Comparison of ENCODE assay signal across 14 mouse cellular contexts in the genomic region with DNA sequence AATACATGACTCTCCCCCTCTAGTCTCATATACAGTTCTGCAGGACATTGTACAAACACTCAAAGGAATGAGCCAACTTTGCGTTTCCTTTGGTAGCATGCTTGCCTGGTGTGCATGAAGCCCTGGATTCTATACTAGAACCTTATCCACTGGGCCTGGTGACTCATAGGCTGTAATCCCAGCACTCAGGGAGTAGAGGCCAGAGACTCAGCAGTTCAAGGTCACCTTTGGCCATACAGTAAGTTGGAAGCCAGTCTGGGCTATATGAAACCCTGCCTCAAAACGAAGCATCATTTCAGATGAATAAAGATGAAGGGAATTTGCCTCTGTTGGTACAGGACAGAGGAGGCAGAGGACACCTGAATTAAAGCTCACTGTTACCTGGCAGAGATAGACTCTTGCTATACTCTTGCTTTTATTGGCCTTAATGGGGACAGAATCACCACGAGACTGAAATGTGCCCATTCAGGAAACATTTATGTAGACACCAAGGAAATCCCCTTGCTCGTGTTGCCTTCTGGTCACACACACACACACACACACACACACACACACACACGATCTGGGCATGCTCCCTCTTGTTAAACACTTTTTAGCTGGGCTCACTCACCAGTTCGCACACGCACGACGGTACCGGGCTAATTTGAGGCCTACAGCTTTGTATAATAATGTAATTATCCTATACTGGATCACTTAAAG.
"Had no signal": no experiment of that assay in that cellular context is flagged by ENCODE, and none has a peak within 500 bp of the region (broad histone marks: within the 10 kb centered on the region; RNA-seq: fewer than 3 reads in every experiment).

No protein-coding gene starts in this region.

- H3K4me1 ChIP-seq: neural tube, embryonic 15.5 days had no signal

- ATAC-seq: lung, postnatal 0 days; midbrain, embryonic 13.5 days had no signal

- H3K36me3 ChIP-seq: midbrain, embryonic 13.5 days; neural tube, embryonic 15.5 days had no signal

- DNase-seq: kidney, postnatal 10 days; kidney, postnatal 4 days; lung, adult 2 months; lung, postnatal 36 days; right cerebral cortex, postnatal 4 days; spleen, adult 18-20 months; thymus, postnatal 36 days had no signal

- H3K4me3 ChIP-seq: layer of hippocampus, adult 2 months; limb, embryonic 12.5 days; midbrain, embryonic 13.5 days; neural tube, embryonic 15.5 days; stomach, embryonic 15.5 days had no signal

- H3K9ac ChIP-seq: limb, embryonic 12.5 days; liver, embryonic 14.5 days; midbrain, embryonic 13.5 days; neural tube, embryonic 15.5 days; stomach, embryonic 15.5 days had no signal

- H3K27me3 ChIP-seq: limb, embryonic 12.5 days; midbrain, embryonic 13.5 days; neural tube, embryonic 15.5 days; stomach, embryonic 15.5 days had no signal

- H3K4me2 ChIP-seq: limb, embryonic 12.5 days; midbrain, embryonic 13.5 days; neural tube, embryonic 15.5 days; stomach, embryonic 15.5 days had no signal

- H3K9me3 ChIP-seq: limb, embryonic 12.5 days; midbrain, embryonic 13.5 days; neural tube, embryonic 15.5 days; stomach, embryonic 15.5 days had no signal

- H3K27ac ChIP-seq: layer of hippocampus, adult 2 months; limb, embryonic 12.5 days; liver, embryonic 14.5 days; midbrain, embryonic 13.5 days; neural tube, embryonic 15.5 days; stomach, embryonic 15.5 days had no signal
